Mouse (Mus musculus): Measurements from ENCODE around the gene Dclk1. TPM values are rescaled to one million over a fixed set of nuclear protein-coding genes. Genes with fewer than 3 reads are reported as not detected.

Dclk1 gene
- polyA plus RNA-seq, 1 experiment from 2014 or later = 232 TPM

- no peak overlapping the region for H3K4me3 ChIP-seq (replicated peaks)
- H3K4me1 ChIP-seq = peaks cover 17% of the 10 kb centered on the region
- no peak for ATAC-seq (ENCODE audit: low FRiP score)
- no peak overlapping the region for H3K9ac ChIP-seq (replicated peaks)
- H3K27ac ChIP-seq (replicated peaks) = no peak overlapping the region
- H3K4me2 ChIP-seq = no peak overlapping the region
- 96% methylated on average over 5 of the region's 5 CpGs for WGBS
- peaks cover 8% of the 10 kb centered on the region for H3K36me3 ChIP-seq
- H3K9me3 ChIP-seq (replicated peaks) = no peaks in the 10 kb centered on the region
- H3K27me3 ChIP-seq (replicated peaks) = no peaks in the 10 kb centered on the region
Observed at GRCm38 (mm10) chr3:55266091-55266490, 23.9 kb downstream of the Dclk1 start.

- Histone ChIP-seq H3K9ac (replicated peaks) (no peak overlapping the region), H3K4me2 (no peak overlapping the region), H3K27me3 (replicated peaks) (no peaks in the 10 kb centered on the region), H3K4me3 (replicated peaks) (no peak overlapping the region), H3K36me3 (peaks cover 2% of the 10 kb centered on the region; the same call in 1 of the 2 replicates), H3K27ac (replicated peaks) (no peak overlapping the region), H3K4me1 (peaks cover 22% of the 10 kb centered on the region), H3K9me3 (replicated peaks) (no peaks in the 10 kb centered on the region)
- WGBS = 81% methylated on average over 4 of the region's 4 CpGs
- ATAC-seq (ENCODE audit: low FRiP score) = no peak
Observed at GRCm38 (mm10) chr3:55269802-55270201, 27.6 kb downstream of the Dclk1 start.

DNA sequence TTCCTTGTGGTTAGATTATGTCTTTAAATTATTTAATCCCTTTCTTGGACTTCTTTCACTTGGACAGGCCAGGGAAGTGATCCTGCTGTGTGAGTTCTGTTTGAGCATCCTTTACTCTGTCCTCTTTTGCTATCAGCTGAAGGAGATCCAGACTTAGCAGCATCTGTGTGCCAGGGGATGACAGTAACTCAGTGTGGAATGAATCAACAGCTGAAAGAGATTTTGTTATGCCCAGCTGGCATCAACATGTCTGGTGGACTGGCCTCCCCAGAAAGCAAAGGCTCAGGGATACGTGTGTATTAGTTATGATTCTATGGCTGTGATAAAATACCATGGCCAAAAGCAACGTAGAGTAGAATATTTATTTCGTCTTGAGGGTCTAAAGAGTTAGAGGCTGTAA, 28.2 kb downstream of the Dclk1 start:
- WGBS = 71% methylated on average over 3 of the region's 3 CpGs
- peaks cover 2% of the 10 kb centered on the region; the same call in 1 of the 2 replicates for H3K36me3 ChIP-seq
- no peak overlapping the region; the same call in 1 of the 2 replicates for H3K27ac ChIP-seq (replicated peaks)
- H3K4me1 ChIP-seq = peaks cover 22% of the 10 kb centered on the region
- no peaks in the 10 kb centered on the region for H3K9me3 ChIP-seq (replicated peaks)
- no peak for ATAC-seq (ENCODE audit: low FRiP score)
- no peaks in the 10 kb centered on the region for H3K27me3 ChIP-seq (replicated peaks)
- H3K4me2 ChIP-seq = no peak overlapping the region
- no peak overlapping the region for H3K9ac ChIP-seq (replicated peaks)
- no peak overlapping the region for H3K4me3 ChIP-seq (replicated peaks)

- WGBS = 45% methylated on average over 5 of the region's 5 CpGs
- ATAC-seq (ENCODE audit: low FRiP score) = no peak
Observed at GRCm38 (mm10) chr3:55270920-55271319, 28.8 kb downstream of the Dclk1 start.

GRCm38 (mm10) chr3:55272536-55272935, 30.4 kb downstream of the Dclk1 start:
- Histone ChIP-seq H3K27me3 (replicated peaks) (no peaks in the 10 kb centered on the region), H3K4me1 (peaks cover 23% of the 10 kb centered on the region), H3K27ac (replicated peaks) (no peak overlapping the region), H3K9me3 (replicated peaks) (no peaks in the 10 kb centered on the region), H3K4me2 (no peak overlapping the region), H3K9ac (replicated peaks) (no peak overlapping the region), H3K4me3 (replicated peaks) (no peak overlapping the region), H3K36me3 (no peaks in the 10 kb centered on the region)
- ATAC-seq (ENCODE audit: low FRiP score) = no peak
- WGBS = 86% methylated on average over 6 of the region's 6 CpGs

More at GRCm38 (mm10) chr3:55270920-55271319, 28.8 kb downstream of the Dclk1 start:
- H3K4me2 ChIP-seq = no peak overlapping the region
- no peak overlapping the region for H3K4me3 ChIP-seq (replicated peaks)
- H3K36me3 ChIP-seq = no peaks in the 10 kb centered on the region; the same call in 1 of the 2 replicates
- no peaks in the 10 kb centered on the region for H3K27me3 ChIP-seq (replicated peaks)
- H3K9me3 ChIP-seq (replicated peaks) = no peaks in the 10 kb centered on the region
- H3K4me1 ChIP-seq = peaks cover 22% of the 10 kb centered on the region
- H3K27ac ChIP-seq (replicated peaks) = no peak overlapping the region
- H3K9ac ChIP-seq (replicated peaks) = no peak overlapping the region

- H3K9ac ChIP-seq (replicated peaks) = no peak overlapping the region
- no peak overlapping the region for H3K4me3 ChIP-seq (replicated peaks)
- H3K9me3 ChIP-seq (replicated peaks) = no peaks in the 10 kb centered on the region
- no peaks in the 10 kb centered on the region for H3K36me3 ChIP-seq
- H3K27ac ChIP-seq (replicated peaks) = no peak overlapping the region
- 89% methylated on average over 3 of the region's 3 CpGs for WGBS
- ATAC-seq (ENCODE audit: low FRiP score) = no peak
- H3K27me3 ChIP-seq (replicated peaks) = no peaks in the 10 kb centered on the region
- no peak overlapping the region for H3K4me2 ChIP-seq
- peaks cover 29% of the 10 kb centered on the region for H3K4me1 ChIP-seq
Observed at GRCm38 (mm10) chr3:55276446-55276845, 34.3 kb downstream of the Dclk1 start.

GRCm38 (mm10) chr3:55276851-55277250, 34.7 kb downstream of the Dclk1 start:
- no peak for ATAC-seq (ENCODE audit: low FRiP score)
- no peak overlapping the region for H3K4me3 ChIP-seq (replicated peaks)
- peaks cover 27% of the 10 kb centered on the region for H3K4me1 ChIP-seq
- H3K36me3 ChIP-seq = no peaks in the 10 kb centered on the region
- 86% methylated on average over 1 of the region's 1 CpGs for WGBS
- H3K9me3 ChIP-seq (replicated peaks) = no peaks in the 10 kb centered on the region
- H3K4me2 ChIP-seq = no peak overlapping the region
- H3K27ac ChIP-seq (replicated peaks) = no peak overlapping the region
- H3K27me3 ChIP-seq (replicated peaks) = no peaks in the 10 kb centered on the region
- no peak overlapping the region for H3K9ac ChIP-seq (replicated peaks)

GRCm38 (mm10) chr3:55277829-55278228, 35.7 kb downstream of the Dclk1 start:
- Histone ChIP-seq H3K36me3 (no peaks in the 10 kb centered on the region), H3K4me3 (replicated peaks) (no peak overlapping the region), H3K9me3 (replicated peaks) (no peaks in the 10 kb centered on the region), H3K4me1 (peaks cover 24% of the 10 kb centered on the region), H3K27me3 (replicated peaks) (no peaks in the 10 kb centered on the region), H3K27ac (replicated peaks) (0 out of 2 replicates have a peak overlapping the region, but pooled peaks have one; percentile 13), H3K4me2 (no peak overlapping the region), H3K9ac (replicated peaks) (no peak overlapping the region)
- WGBS = 87% methylated on average over 1 of the region's 1 CpGs
- ATAC-seq (ENCODE audit: low FRiP score) = no peak

DNA sequence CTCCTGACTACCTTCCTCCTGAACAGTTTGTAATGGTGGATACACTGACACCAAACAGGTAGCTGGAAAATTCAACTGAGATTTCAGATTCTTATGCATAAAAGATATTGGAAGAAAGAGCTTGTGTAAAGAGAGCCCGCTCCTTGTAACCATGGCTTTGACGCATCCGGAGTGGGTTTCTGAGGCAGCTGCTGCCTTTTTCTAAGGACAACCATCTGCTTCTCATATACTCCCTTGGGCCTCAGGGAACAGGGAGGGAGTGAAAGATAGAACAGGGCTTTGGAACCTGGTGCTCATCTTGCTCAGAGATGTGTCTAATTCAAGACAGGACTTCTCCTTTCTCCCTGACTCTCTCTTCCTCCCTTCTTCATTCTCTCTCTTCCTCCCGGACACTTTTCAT, 37.8 kb downstream of the Dclk1 start:
- H3K4me3 ChIP-seq (replicated peaks) = no peak overlapping the region
- no peaks in the 10 kb centered on the region for H3K36me3 ChIP-seq
- H3K4me2 ChIP-seq = no peak overlapping the region
- H3K4me1 ChIP-seq = peaks cover 44% of the 10 kb centered on the region
- ATAC-seq (ENCODE audit: low FRiP score) = no peak
- no peak overlapping the region for H3K27ac ChIP-seq (replicated peaks)
- H3K9ac ChIP-seq (replicated peaks) = no peak overlapping the region
- no peaks in the 10 kb centered on the region for H3K27me3 ChIP-seq (replicated peaks)
- WGBS = 71% methylated on average over 4 of the region's 4 CpGs
- no peaks in the 10 kb centered on the region for H3K9me3 ChIP-seq (replicated peaks)

DNA sequence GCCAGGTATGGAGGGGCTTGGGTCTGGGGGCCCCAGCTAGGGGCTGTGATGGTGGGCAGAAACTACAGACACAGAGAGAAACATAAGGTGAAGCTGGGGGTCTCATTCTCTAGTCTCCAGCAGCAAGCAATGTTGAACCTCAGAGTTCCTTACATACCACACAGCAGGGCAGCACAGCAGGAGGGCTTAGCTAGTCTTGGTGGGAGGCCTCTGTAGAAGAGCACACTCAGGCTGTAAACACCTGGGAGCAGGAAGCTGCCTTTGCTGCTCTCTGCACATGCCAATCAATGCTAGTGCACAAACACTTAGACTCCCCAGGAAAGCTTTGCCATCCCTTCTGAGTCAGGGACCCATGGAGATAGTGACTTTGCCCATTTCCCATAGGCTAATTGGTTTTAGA, 38.3 kb downstream of the Dclk1 start:
- Histone ChIP-seq H3K4me1 (peaks cover 49% of the 10 kb centered on the region), H3K4me3 (replicated peaks) (no peak overlapping the region), H3K9me3 (replicated peaks) (no peaks in the 10 kb centered on the region), H3K27ac (replicated peaks) (no peak overlapping the region), H3K27me3 (replicated peaks) (no peaks in the 10 kb centered on the region), H3K4me2 (no peak overlapping the region), H3K36me3 (no peaks in the 10 kb centered on the region), H3K9ac (replicated peaks) (no peak overlapping the region)
- ATAC-seq (ENCODE audit: low FRiP score) = no peak

DNA sequence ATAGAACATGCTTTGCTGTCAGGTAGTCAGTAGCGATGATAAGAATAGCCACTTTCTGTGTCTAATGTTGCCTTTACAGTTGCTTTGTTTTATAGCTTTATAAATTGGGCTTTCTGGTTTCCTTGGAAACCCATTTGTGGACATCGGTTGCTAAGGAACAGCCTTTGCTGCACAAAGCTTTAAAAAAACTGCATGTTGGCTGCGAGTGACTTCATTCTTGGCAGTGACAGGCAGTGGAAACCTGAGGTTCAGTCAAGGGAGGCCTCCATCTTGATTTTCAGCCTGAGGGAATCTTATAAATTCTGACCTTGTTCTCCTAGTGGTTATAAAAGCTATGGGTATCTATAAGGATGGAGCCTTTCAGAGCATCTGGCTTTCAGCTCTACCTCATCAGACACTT, 42.1 kb downstream of the Dclk1 start:
- Histone ChIP-seq H3K4me2 (0 out of 2 replicates have a peak overlapping the region, but pooled peaks have one; percentile 19), H3K36me3 (no peaks in the 10 kb centered on the region), H3K27me3 (replicated peaks) (no peaks in the 10 kb centered on the region), H3K9ac (replicated peaks) (no peak overlapping the region), H3K4me1 (peaks cover 34% of the 10 kb centered on the region), H3K9me3 (replicated peaks) (no peaks in the 10 kb centered on the region), H3K27ac (replicated peaks) (peak overlapping the region; percentile 71), H3K4me3 (replicated peaks) (no peak overlapping the region)
- ATAC-seq (ENCODE audit: low FRiP score) = peak; percentile 84
- 9% methylated on average over 3 of the region's 3 CpGs for WGBS

DNA sequence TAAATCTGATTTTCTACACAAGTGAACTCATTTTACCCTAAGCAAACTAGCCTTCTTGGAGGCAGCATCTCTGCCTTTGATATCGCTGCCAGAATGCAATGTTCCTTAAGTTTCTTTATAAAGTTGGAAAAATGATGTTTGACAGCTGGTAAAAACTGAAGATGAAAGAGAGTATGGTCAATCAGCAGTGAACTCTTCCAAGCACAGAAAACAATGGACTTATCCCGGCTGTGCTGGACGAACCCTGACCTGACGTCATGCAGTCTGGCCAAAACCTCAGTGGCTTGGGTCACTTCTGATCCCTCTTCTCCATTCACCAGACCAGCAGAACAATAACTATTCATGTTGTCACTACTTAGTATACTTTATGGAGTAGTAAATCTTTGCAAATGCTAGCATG, 46.6 kb downstream of the Dclk1 start:
- 40% methylated on average over 4 of the region's 4 CpGs for WGBS

DNA sequence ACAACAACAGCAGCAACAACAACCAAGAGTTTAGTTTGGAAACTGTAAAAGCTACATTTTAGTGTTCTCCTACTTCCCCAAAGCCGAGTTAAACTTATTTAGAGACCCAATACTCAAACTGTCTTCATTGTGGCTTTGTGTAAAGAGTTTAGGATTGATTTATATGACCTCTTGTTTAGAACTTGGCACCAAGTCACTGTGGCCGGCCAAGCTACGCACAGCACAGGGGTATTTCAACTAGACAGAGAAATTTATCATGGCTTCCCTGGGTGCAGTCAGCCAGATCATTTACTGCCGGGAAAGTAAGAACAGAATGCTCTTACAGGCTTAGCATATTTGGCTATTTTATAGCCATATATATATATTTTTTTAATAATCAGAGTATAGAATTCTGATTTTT, 49.8 kb downstream of the Dclk1 start:
- 8% methylated on average over 4 of the region's 4 CpGs for WGBS
- Histone ChIP-seq H3K36me3 (no peaks in the 10 kb centered on the region), H3K4me3 (replicated peaks) (no peak overlapping the region), H3K4me1 (peaks cover 17% of the 10 kb centered on the region; the same call in 1 of the 2 replicates), H3K9me3 (replicated peaks) (no peaks in the 10 kb centered on the region), H3K9ac (replicated peaks) (no peak overlapping the region), H3K27me3 (replicated peaks) (no peaks in the 10 kb centered on the region), H3K4me2 (no peak overlapping the region), H3K27ac (replicated peaks) (no peak overlapping the region)
- no peak for ATAC-seq (ENCODE audit: low FRiP score)

More for the DNA sequence above, 46.6 kb downstream of the Dclk1 start:
- Histone ChIP-seq H3K36me3 (no peaks in the 10 kb centered on the region), H3K27ac (replicated peaks) (no peak overlapping the region), H3K9ac (replicated peaks) (no peak overlapping the region), H3K4me2 (no peak overlapping the region), H3K27me3 (replicated peaks) (no peaks in the 10 kb centered on the region), H3K4me3 (replicated peaks) (no peak overlapping the region), H3K4me1 (peaks cover 33% of the 10 kb centered on the region), H3K9me3 (replicated peaks) (no peaks in the 10 kb centered on the region)
- no peak for ATAC-seq (ENCODE audit: low FRiP score)

All from neural tube, embryonic 15.5 days (tissue).